Mouse (Mus musculus) neural tube, embryonic 14.5 days (tissue): ENCODE results near the gene Palld. TPM values are rescaled to one million over a fixed set of nuclear protein-coding genes. Genes with fewer than 3 reads are reported as not detected.

Experiments used
- ATAC-seq: fragments of 200-750 bp; cut with Nextera tagmentation; 2 replicates; pipeline ENCODE4 v1.8.0; 2017; ENCODE audit warnings: low read depth, mild to moderate bottlenecking, moderate TSS enrichment, moderate library complexity
- H3K27ac ChIP-seq: fragments of 300-500 bp; sonication (generic); 2 replicates; pipeline ENCODE4 v1.5.1; 2014; ENCODE audit warnings: low read depth, mild to moderate bottlenecking, control low read depth, low read length, moderate library complexity, mixed read lengths
- H3K27me3 ChIP-seq: fragments of 300-500 bp; sonication (generic); 2 replicates; pipeline ENCODE4 v1.6.1; 2014; ENCODE audit warnings: low read length; ENCODE audit not compliant: control insufficient read depth, insufficient read depth
- H3K36me3 ChIP-seq: fragments of 300-500 bp; sonication (generic); 2 replicates; pipeline ENCODE4 v1.6.1; 2014; ENCODE audit warnings: low read length, mixed read lengths; ENCODE audit not compliant: control insufficient read depth, insufficient read depth
- H3K4me1 ChIP-seq: fragments of 300-500 bp; sonication (generic); 2 replicates; pipeline ENCODE4 v1.6.1; 2014; ENCODE audit warnings: low read length; ENCODE audit not compliant: control insufficient read depth, insufficient read depth
- H3K4me2 ChIP-seq: fragments of 300-500 bp; sonication (generic); 2 replicates; pipeline ENCODE4 v1.6.1; 2014; ENCODE audit warnings: mild to moderate bottlenecking, low read depth, low read length, control low read depth
- H3K4me3 ChIP-seq: fragments of 300-500 bp; sonication (generic); 2 replicates; pipeline ENCODE4 v1.5.1; 2014; ENCODE audit warnings: low read depth, low read length, control low read depth, mixed read lengths
- H3K9ac ChIP-seq: fragments of 300-500 bp; sonication (generic); replicated peaks from 2 replicates; pipeline ENCODE4 v1.6.1; 2014; ENCODE audit warnings: low read depth, mild to moderate bottlenecking, control low read depth, low read length, mixed read lengths
- H3K9me3 ChIP-seq: fragments of 300-500 bp; sonication (generic); 2 replicates; pipeline ENCODE4 v1.6.1; 2016; ENCODE audit warnings: low read length; ENCODE audit not compliant: control insufficient read depth
- WGBS: fragments of 180-500 bp; shearing (Covaris S2); extraction: QIAGEN DNeasy Blood & Tissue Kit; methylation state at CpG from one replicate; pipeline ENCODE4 v1.1.7; 2014; 5-methylcytosine and 5-hydroxymethylcytosine counted together
- polyA plus RNA-seq: library from polyadenylated mRNA; unstranded; fragments of >200 nt; fragmentation: Nextera tagmentation; extraction: Ambion mirVana; gene quantifications from 2 replicates; pipeline ENCODE4 v1.2.1, GENCODE M21; 2014

Palld gene
- polyA plus RNA-seq, 1 experiment from 2014 or later = 11.1 TPM

DNA sequence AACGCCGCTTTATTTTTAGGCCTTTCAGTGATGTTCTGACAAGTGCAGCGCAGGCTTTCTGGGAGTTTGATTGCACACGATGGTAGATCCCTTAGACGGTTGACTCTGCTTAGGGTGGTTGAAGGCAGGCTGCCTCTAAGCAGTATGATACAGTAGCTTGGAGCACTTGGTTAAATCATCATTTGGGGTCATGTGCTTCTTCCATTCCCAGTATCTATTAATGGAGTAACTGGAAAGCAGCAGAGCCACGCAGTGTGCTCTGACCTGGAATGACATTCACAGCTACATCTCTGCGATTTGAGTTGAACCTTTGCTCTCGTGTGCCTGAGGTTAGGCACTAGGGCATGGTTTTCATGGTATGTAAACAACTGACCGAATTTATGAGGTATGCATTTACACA, 11.5 kb upstream of the Palld start:
- H3K27me3 ChIP-seq = no peaks in the 10 kb centered on the region
- H3K4me1 ChIP-seq = no peaks in the 10 kb centered on the region
- no peak for ATAC-seq
- H3K9ac ChIP-seq = no peak overlapping the region
- H3K36me3 ChIP-seq = no peaks in the 10 kb centered on the region
- H3K4me2 ChIP-seq = no peak overlapping the region
- 84% methylated on average over 9 of the region's 9 CpGs for WGBS
- H3K4me3 ChIP-seq = no peak overlapping the region
- no peak overlapping the region for H3K27ac ChIP-seq
- H3K9me3 ChIP-seq = no peaks in the 10 kb centered on the region

GRCm38 (mm10) chr8:61912817-61913216, 10.3 kb upstream of the Palld start:
- H3K4me2 ChIP-seq = no peak overlapping the region
- H3K4me1 ChIP-seq = no peaks in the 10 kb centered on the region
- H3K4me3 ChIP-seq = no peak overlapping the region
- no peaks in the 10 kb centered on the region for H3K36me3 ChIP-seq
- no peak overlapping the region for H3K27ac ChIP-seq
- no peak for ATAC-seq
- H3K27me3 ChIP-seq = no peaks in the 10 kb centered on the region
- WGBS = 99% methylated on average over 5 of the region's 5 CpGs
- no peak overlapping the region for H3K9ac ChIP-seq
- no peaks in the 10 kb centered on the region for H3K9me3 ChIP-seq

DNA sequence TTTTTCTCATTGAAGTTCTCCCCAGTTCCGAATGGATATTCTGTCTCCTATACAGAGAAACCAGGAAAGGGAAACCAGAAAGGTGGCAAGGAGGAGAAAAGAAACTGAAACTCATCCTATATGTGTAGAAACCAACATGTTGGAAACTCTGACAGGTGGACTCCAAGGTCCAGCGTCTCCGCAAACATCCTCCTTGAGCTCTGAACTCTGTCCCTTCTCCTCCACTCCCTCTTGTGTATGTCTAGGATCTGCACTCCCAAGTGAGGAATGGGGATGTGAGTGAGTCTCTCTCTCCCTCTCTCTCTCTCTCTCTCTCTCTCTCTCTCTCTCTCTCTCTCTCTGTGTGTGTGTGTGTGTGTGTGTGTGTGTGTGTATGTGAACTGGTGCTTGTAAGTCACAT, 6.8 kb upstream of the Palld start:
- Histone ChIP-seq H3K4me2 (no peak overlapping the region), H3K4me1 (no peaks in the 10 kb centered on the region), H3K36me3 (no peaks in the 10 kb centered on the region), H3K9ac (no peak overlapping the region), H3K9me3 (no peaks in the 10 kb centered on the region), H3K27me3 (no peaks in the 10 kb centered on the region), H3K4me3 (no peak overlapping the region), H3K27ac (no peak overlapping the region)
- 92% methylated on average over 3 of the region's 3 CpGs for WGBS
- ATAC-seq = no peak

- Histone ChIP-seq H3K27me3 (no peaks in the 10 kb centered on the region), H3K4me1 (no peaks in the 10 kb centered on the region), H3K9ac (no peak overlapping the region), H3K27ac (no peak overlapping the region), H3K4me2 (no peak overlapping the region), H3K9me3 (no peaks in the 10 kb centered on the region), H3K4me3 (no peak overlapping the region), H3K36me3 (no peaks in the 10 kb centered on the region)
- no peak for ATAC-seq
- 75% methylated on average over 13 of the region's 13 CpGs for WGBS
Measured at GRCm38 (mm10) chr8:61908303-61909215, 6.1 kb upstream of the Palld start.

GRCm38 (mm10) chr8:61901028-61901717, 1.3 kb downstream of the Palld start:
- ATAC-seq = no peak; the same call in 1 of the 2 replicates
- Histone ChIP-seq H3K27me3 (no peaks in the 10 kb centered on the region), H3K4me3 (no peak overlapping the region), H3K36me3 (no peaks in the 10 kb centered on the region), H3K9me3 (no peaks in the 10 kb centered on the region), H3K4me1 (no peaks in the 10 kb centered on the region), H3K9ac (no peak overlapping the region), H3K27ac (no peak overlapping the region), H3K4me2 (no peak overlapping the region)
- WGBS = 29% methylated on average over 6 of the region's 6 CpGs

DNA sequence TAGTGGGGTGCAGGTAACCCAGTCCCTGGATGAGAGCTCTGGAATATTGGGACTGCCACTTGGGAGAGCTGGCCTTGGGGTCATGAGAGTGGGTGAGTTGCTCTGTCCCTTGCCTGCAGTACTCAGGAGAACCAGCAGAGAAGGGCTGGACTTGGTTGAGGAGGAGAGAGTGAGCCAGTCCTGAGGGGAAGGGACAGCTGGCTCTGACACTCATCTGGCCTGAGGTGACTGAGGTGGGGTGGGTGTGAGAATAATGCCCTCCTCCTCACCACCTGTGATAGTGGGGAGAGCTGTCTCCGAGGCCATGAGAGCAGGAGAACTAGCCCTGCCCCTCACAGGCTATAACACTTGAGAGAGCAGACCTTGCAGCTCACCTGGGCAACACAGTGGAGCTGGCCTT, 5.1 kb downstream of the Palld start:
- H3K4me2 ChIP-seq = no peak overlapping the region
- no peak for ATAC-seq

DNA sequence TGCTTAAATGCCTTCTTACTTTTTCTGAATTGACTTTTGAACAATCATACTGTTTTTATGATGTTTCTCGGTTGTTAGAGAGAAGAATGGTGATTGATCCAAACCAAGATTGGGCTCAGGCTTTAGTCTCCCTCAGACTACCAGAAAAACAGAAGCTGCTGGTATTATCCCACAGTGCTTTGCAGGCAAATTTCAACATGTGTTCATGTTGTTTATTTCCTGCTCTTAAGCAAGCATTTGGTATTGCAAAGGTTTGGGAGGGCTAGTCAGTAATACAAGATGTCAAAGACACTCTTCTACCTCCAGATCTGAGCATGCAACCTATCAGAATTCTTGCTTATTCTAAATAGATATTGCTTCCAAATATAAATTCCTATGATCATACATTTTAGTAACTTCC, 5.7 kb downstream of the Palld start:
- no peaks in the 10 kb centered on the region for H3K9me3 ChIP-seq
- H3K36me3 ChIP-seq = no peaks in the 10 kb centered on the region
- H3K27me3 ChIP-seq = no peaks in the 10 kb centered on the region
- no peaks in the 10 kb centered on the region for H3K4me1 ChIP-seq
- H3K4me3 ChIP-seq = no peak overlapping the region
- no peak overlapping the region for H3K27ac ChIP-seq
- 89% methylated on average over 1 of the region's 1 CpGs for WGBS
- no peak overlapping the region for H3K4me2 ChIP-seq
- no peak overlapping the region for H3K9ac ChIP-seq
- no peak for ATAC-seq

More for the DNA sequence above, 5.1 kb downstream of the Palld start:
- H3K27me3 ChIP-seq = no peaks in the 10 kb centered on the region
- no peak overlapping the region for H3K9ac ChIP-seq
- no peaks in the 10 kb centered on the region for H3K36me3 ChIP-seq
- 81% methylated on average over 1 of the region's 1 CpGs for WGBS
- H3K4me3 ChIP-seq = no peak overlapping the region
- no peaks in the 10 kb centered on the region for H3K4me1 ChIP-seq
- no peaks in the 10 kb centered on the region for H3K9me3 ChIP-seq
- no peak overlapping the region for H3K27ac ChIP-seq

GRCm38 (mm10) chr8:61894062-61894461, 8.4 kb downstream of the Palld start:
- WGBS = 61% methylated on average over 2 of the region's 2 CpGs
- peak; percentile 82; the same call in 1 of the 2 replicates for ATAC-seq

DNA sequence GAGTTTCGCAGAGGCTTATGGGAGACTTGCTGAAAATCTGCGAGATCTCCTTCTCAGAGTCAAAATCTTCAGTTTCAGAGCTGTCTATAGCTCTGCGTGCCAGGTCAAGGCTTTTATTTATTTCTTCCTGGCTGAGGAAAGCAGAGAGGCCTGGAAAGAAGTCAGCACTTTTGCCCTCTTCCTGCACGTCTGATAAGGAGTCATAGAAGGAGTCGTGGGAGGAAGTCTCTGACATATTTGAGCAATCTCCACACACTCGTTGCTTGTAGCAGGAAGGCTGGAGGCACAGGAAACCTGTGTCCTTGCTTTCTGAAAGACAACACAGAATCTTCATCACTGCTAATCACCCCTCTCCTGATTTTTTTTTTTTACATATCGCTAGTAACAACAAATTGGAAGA, 24.9 kb downstream of the Palld start:
- Histone ChIP-seq H3K27ac (no peak overlapping the region), H3K4me3 (no peak overlapping the region), H3K36me3 (no peaks in the 10 kb centered on the region), H3K9me3 (no peaks in the 10 kb centered on the region), H3K27me3 (no peaks in the 10 kb centered on the region), H3K4me2 (no peak overlapping the region), H3K9ac (no peak overlapping the region), H3K4me1 (no peaks in the 10 kb centered on the region)
- 80% methylated on average over 7 of the region's 7 CpGs for WGBS
- ATAC-seq = no peak

More at GRCm38 (mm10) chr8:61894062-61894461, 8.4 kb downstream of the Palld start:
- no peak overlapping the region for H3K27ac ChIP-seq
- no peaks in the 10 kb centered on the region for H3K36me3 ChIP-seq
- H3K27me3 ChIP-seq = no peaks in the 10 kb centered on the region
- no peak overlapping the region for H3K9ac ChIP-seq
- H3K4me1 ChIP-seq = no peaks in the 10 kb centered on the region
- no peak overlapping the region for H3K4me2 ChIP-seq
- no peak overlapping the region for H3K4me3 ChIP-seq
- H3K9me3 ChIP-seq = no peaks in the 10 kb centered on the region
